Mouse (Mus musculus) retina, postnatal 1 day (tissue): Measurements from ENCODE around the gene Tgfb2.
A peak's percentile ranks its signal among the peaks of the same experiment; 100 is the strongest.

Source experiments
- DNase-seq: peaks from one replicate; pipeline ENCODE4 v3.0.0-alpha.2; 2012

The Tgfb2 gene

DNA sequence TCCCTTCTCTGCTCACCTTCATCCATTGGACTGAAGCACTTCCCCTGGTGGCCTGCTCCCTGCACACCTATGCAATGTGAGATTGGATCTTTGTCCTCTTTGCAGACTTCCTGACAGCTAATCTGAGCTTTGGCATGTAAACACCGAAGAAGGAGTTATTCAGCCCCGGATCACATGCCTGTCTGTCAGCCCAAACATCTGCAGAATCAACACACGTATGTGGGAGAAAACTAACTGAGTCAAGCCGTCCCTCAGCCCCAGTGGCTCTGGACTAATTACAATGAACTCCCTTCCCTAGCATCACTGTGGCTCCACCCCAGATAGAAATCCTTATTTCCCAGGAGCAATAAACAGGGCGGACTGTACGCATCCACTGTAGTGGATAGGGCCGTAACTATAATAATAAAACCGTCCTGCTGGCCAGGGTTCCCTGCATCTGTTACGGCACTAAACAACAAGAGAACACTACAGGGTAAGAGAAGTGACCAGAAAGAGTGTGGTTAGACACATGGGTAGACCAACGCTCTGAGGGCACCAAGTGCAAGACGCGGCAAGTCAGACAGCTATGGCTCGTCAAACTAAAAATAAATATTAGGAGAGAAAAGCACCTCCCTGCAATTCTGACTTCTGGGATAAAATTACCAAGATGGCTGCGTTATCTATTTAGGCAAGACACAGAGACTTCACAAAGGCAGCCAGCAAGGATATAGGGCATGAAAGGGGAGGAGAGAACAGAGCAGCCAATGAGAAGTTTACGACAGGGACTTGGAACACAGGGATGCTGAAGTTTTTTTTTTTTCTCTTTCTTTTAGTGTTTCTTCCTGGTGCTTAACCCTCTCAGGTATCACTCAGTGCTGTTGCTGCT is 3.2 kb downstream of the Tgfb2 start:
- peak; percentile 84 for DNase-seq

- peak; percentile 71 for DNase-seq
Measured at GRCm38 (mm10) chr1:186701206-186701905, 4.4 kb downstream of the Tgfb2 start.

- DNase-seq: no peak
Measured at GRCm38 (mm10) chr1:186700496-186700895, 5.3 kb downstream of the Tgfb2 start.

DNA sequence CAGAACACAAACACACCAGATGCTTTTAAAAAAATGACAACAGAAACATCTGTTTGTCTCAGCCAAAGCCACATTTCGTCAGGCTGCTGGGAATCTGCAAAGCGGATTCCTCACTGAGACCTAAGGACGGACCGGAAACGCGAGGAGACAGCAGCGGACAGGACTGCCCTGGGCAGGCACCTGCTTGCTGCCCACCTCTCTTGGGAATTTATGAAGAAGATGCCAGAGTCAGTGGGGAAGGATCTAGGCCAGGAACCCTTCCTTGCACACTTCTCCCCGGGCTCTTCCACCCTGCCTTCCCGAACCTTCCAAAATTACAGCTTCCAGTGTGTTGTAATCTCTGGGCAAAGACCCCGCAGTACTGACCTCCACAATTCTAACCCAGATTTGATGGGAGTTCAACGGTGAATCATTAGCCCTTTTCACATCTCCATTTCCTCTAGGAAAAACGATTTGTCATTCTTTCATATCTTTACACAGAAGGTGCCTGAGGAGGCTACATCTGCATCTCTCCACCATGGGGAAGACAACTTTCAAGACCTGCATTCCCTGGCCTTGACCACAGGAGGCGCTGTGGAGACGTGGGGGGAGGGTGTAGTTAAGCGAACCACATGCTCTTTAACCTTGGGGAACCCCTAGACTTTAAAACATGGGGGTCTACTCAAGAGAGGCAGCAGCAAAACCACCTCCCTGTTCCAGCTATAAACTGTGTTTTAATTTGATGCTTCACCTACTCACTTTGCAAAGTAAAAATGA is 7.0 kb downstream of the Tgfb2 start:
- no peak for DNase-seq

- DNase-seq: no peak
Measured at GRCm38 (mm10) chr1:186696231-186696630, 9.6 kb downstream of the Tgfb2 start.

GRCm38 (mm10) chr1:186695361-186695760 is 10.4 kb downstream of the Tgfb2 start:
- DNase-seq: no peak

DNA sequence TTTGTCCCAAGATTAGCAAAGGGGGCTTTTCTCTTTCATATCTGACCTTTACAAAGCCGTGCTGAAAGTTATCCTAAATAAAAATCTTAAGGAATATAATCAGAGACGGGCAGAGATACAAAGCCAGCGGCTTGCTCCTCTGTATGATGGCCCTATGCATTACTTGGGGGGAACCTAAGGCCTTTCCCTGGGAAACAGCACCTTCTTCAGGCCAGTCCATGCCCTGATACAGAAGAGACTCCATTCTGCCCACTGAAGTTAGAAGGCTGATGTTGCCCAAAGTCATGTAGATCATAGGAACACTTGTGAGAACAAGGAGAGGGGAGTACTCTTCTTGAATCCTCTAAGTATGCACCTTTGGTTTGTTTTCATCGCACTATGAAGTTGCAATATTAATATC is 13.4 kb downstream of the Tgfb2 start:
- peak; percentile 48 for DNase-seq

DNA sequence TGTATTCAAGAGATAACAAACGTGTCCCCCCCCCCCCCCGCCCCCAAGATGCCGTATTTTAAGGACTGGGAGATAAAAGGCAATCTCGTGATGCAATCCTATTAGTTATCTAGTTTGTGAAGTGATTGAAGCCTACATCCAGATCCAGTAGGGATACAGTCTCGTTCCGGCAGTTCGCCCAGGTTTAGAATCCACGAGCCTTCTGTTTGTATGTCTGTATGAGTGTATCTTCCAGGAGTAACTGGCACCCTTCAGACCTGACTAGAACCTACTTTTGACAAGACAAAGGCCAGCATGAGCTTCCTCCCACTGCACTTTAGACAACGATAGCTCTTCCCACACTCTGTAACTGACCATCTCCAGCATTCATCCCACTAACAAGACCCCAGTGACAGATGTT is 14.1 kb downstream of the Tgfb2 start:
- DNase-seq: no peak

DNA sequence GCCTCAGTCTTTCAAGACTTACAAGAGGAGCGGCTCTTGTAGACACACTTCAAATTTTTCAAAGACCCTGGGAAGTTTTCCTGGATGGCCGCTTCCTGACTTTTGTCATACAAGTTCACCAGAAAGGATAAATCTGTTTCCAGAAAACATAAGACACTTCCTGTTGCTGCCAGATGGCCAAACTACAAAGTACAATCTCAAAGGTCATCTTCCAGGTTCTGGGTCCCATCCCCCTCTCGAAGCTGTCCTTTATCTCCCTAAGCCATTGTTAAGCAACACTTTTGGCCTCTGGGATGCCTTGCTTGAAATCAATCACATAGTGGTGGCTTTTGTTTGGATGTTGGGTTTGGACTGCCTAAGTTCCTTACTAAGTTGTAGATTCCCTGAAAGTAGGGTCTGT is 21.7 kb downstream of the Tgfb2 start:
- no peak for DNase-seq

- peak; percentile 58 for DNase-seq
Measured at GRCm38 (mm10) chr1:186682606-186683005, 23.2 kb downstream of the Tgfb2 start.

DNA sequence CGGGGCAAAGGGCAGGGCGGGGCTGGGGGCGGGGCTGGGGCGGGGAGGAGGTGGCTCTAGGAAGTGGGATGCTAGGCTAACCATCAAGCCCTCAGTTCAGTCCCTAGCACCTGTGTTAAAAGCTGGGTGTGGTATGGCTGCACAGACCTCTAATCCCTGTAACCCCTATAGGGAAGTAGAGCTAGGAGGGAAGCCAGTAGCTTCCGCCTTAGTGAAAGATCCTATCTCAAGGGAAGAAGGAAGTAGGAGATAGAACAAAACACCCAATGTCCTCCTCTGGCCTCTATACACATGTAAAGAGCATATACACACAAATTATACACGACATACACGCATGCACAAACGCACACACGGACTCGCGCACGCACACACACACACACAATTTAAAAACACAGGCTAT is 28.2 kb downstream of the Tgfb2 start:
- DNase-seq: no peak

- no peak for DNase-seq
Measured at GRCm38 (mm10) chr1:186676199-186676598, 29.6 kb downstream of the Tgfb2 start.

DNA sequence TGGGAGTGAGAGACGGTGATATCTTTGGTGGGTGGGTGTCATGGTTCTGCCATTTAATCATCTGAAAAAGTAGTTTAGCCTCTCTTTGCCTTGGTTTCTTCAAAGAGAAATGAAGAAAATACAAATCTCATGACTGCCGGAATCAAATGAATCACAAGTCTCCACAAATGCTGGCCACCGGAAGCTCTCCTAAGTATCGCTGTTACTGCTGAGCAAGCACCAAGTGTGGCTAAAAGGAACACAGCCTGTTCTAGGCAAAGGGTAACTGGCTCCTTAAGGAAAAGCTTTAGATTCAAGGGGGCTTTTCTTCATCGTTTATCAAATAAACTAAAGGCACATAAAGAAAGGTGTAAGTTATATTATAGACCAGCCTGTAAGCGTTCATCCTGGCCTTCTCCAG is 30.5 kb downstream of the Tgfb2 start:
- DNase-seq: no peak

- no peak for DNase-seq
Measured at GRCm38 (mm10) chr1:186674621-186675020, 31.2 kb downstream of the Tgfb2 start.

- no peak for DNase-seq
Measured at GRCm38 (mm10) chr1:186673166-186673565, 32.6 kb downstream of the Tgfb2 start.

DNA sequence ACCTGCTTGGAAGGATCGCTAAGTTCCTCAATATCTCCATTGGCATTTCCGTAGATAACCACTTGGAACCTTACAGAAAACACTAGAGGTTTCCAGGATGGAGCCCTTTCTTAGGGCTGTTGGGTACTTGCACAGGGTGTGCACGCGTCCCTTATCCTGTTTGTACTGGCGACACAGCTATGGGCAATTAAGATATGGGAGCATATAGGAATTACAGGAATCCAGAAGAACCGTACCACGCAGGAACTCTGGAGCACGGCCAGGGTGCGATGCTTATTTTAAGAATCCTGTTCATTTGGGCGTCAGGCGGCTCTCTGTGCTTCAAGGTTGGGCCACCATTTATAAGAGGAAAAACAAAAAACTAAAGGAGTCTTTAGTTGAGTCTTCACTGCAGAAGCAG is 42.4 kb downstream of the Tgfb2 start:
- no peak for DNase-seq

DNA sequence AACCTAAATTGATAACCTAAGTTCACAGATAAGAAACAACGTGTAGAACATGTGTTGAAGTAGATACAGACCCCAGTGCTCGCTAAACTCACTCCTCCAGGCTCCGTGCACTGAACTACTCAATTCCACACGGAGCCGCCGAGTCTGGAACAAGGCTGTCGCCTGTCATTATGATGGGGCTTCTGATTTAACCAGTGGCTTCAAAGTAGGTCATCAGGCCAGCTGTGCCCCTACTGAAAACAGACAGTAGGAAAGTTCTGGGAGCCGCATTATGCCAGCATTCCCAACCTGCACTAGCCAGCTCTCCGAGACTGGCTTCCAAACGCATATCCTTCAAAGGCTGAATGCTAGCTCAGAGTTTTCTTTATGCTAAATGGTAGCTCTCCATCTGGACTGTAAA is 42.8 kb downstream of the Tgfb2 start:
- peak; percentile 88 for DNase-seq

- no peak for DNase-seq
Measured at GRCm38 (mm10) chr1:186661206-186661921, 44.4 kb downstream of the Tgfb2 start.

- DNase-seq: peak; percentile 68
Measured at GRCm38 (mm10) chr1:186658783-186659182, 47.0 kb downstream of the Tgfb2 start.

GRCm38 (mm10) chr1:186657559-186658219 is 48.1 kb downstream of the Tgfb2 start:
- no peak for DNase-seq

- DNase-seq: no peak
Measured at GRCm38 (mm10) chr1:186656732-186657329, 49.0 kb downstream of the Tgfb2 start.

DNA sequence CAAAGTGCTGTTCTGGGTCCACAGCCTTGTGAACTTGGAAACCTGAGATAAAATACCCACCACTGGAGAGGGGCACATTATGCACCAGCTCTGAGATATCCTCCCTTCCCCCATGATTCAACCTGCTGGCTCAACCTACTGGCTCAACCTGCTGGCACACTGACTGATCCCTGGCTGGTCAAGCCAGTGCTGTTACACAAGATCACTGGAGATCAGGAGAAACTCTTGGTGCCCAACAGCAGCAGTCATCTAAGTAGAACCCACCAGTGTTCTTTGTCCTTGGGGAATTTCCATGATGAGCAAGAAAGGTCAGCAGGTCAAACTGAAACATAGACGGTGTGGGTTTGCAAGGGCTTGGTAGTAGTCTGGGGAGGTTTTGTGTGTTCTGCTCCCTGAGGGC is 49.6 kb downstream of the Tgfb2 start:
- no peak for DNase-seq
